Mouse (Mus musculus): Measurements from ENCODE around the gene Ncam1.

GRCm38 (mm10) chr9:49490609-49491008, 308.1 kb downstream of the Ncam1 start:
- TF ChIP-seq POLR2A (IDR thresholded peaks at IDR 0.05; ENCODE audit: borderline replicate concordance, low read depth, low read length), result no peak
- TF ChIP-seq CTCF (IDR thresholded peaks at IDR 0.05; ENCODE audit: low read depth, low read length), result no peak

Measured in bone marrow macrophage, adult 2 months (primary cell).